Mouse (Mus musculus): ENCODE results near the gene Cys1. TPM values are rescaled to one million over a fixed set of nuclear protein-coding genes. Genes with fewer than 3 reads are reported as not detected.
A peak's percentile ranks its signal among the peaks of the same experiment; 100 is the strongest.

Gene Cys1
- polyA plus RNA-seq, 1 experiment from 2014 or later, result 3.8 TPM

- 0 out of 2 replicates have a peak, but pooled peaks cover 2% of the 10 kb centered on the region for H3K27me3 ChIP-seq
- 0 out of 2 replicates have a peak, but pooled peaks have one; percentile 52 for ATAC-seq (ENCODE audit: insufficient number of reproducible peaks, insufficient read depth, low FRiP score, low TSS enrichment, low read depth)
- WGBS, result 41% methylated on average over 16 of the region's 16 CpGs
- H3K36me3 ChIP-seq, result no peaks in the 10 kb centered on the region
- no peak overlapping the region for H3K27ac ChIP-seq
- no peaks in the 10 kb centered on the region for H3K9me3 ChIP-seq
- H3K4me3 ChIP-seq, result no peak overlapping the region
- H3K4me2 ChIP-seq, result 0 out of 2 replicates have a peak overlapping the region, but pooled peaks have one; percentile 22
- H3K4me1 ChIP-seq, result no peaks in the 10 kb centered on the region
- H3K9ac ChIP-seq, result no peak overlapping the region
Measured at GRCm38 (mm10) chr12:24696500-24697483, 15.2 kb upstream of the Cys1 start.

- no peak for ATAC-seq (ENCODE audit: insufficient number of reproducible peaks, insufficient read depth, low FRiP score, low TSS enrichment, low read depth)
- Histone ChIP-seq H3K27ac (no peak overlapping the region), H3K36me3 (no peaks in the 10 kb centered on the region), H3K27me3 (no peaks in the 10 kb centered on the region), H3K4me2 (no peak overlapping the region), H3K4me3 (no peak overlapping the region), H3K9ac (no peak overlapping the region), H3K4me1 (no peaks in the 10 kb centered on the region), H3K9me3 (no peaks in the 10 kb centered on the region)
- 83% methylated on average over 3 of the region's 3 CpGs for WGBS
Measured at GRCm38 (mm10) chr12:24690351-24690750, 8.7 kb upstream of the Cys1 start.

GRCm38 (mm10) chr12:24686696-24687346 lies 5.2 kb upstream of the Cys1 start:
- H3K36me3 ChIP-seq, result no peaks in the 10 kb centered on the region
- H3K4me2 ChIP-seq, result no peak overlapping the region
- 79% methylated on average over 11 of the region's 11 CpGs for WGBS
- no peak overlapping the region for H3K4me3 ChIP-seq
- peaks cover 12% of the 10 kb centered on the region for H3K4me1 ChIP-seq
- no peak for ATAC-seq (ENCODE audit: insufficient number of reproducible peaks, insufficient read depth, low FRiP score, low TSS enrichment, low read depth)
- no peak overlapping the region for H3K27ac ChIP-seq
- no peaks in the 10 kb centered on the region for H3K9me3 ChIP-seq
- H3K9ac ChIP-seq, result no peak overlapping the region
- peaks cover 18% of the 10 kb centered on the region for H3K27me3 ChIP-seq

- H3K4me3 ChIP-seq, result no peak overlapping the region
- H3K4me2 ChIP-seq, result no peak overlapping the region
- WGBS, result 81% methylated on average over 6 of the region's 6 CpGs
- H3K36me3 ChIP-seq, result no peaks in the 10 kb centered on the region
- peaks cover 19% of the 10 kb centered on the region for H3K4me1 ChIP-seq
- ATAC-seq (ENCODE audit: insufficient number of reproducible peaks, insufficient read depth, low FRiP score, low TSS enrichment, low read depth), result no peak
- H3K27ac ChIP-seq, result no peak overlapping the region
- no peaks in the 10 kb centered on the region for H3K9me3 ChIP-seq
- H3K27me3 ChIP-seq, result peaks cover 25% of the 10 kb centered on the region
- H3K9ac ChIP-seq, result no peak overlapping the region
Measured at GRCm38 (mm10) chr12:24686038-24686695, 4.6 kb upstream of the Cys1 start.

- Histone ChIP-seq H3K9ac (no peak overlapping the region), H3K4me2 (no peak overlapping the region), H3K27me3 (peaks cover 48% of the 10 kb centered on the region), H3K4me1 (peaks cover 31% of the 10 kb centered on the region), H3K36me3 (no peaks in the 10 kb centered on the region), H3K4me3 (no peak overlapping the region), H3K27ac (no peak overlapping the region), H3K9me3 (no peaks in the 10 kb centered on the region)
- WGBS, result 68% methylated on average over 7 of the region's 7 CpGs
- ATAC-seq (ENCODE audit: insufficient number of reproducible peaks, insufficient read depth, low FRiP score, low TSS enrichment, low read depth), result no peak
Measured at GRCm38 (mm10) chr12:24683461-24683860, 1.8 kb upstream of the Cys1 start.

- Histone ChIP-seq H3K27me3 (peaks cover 48% of the 10 kb centered on the region), H3K4me2 (peak overlapping the region; percentile 95; the same call in 1 of the 2 replicates), H3K27ac (peak overlapping the region; percentile 71), H3K9ac (no peak overlapping the region), H3K9me3 (no peaks in the 10 kb centered on the region), H3K4me1 (peaks cover 31% of the 10 kb centered on the region), H3K36me3 (no peaks in the 10 kb centered on the region), H3K4me3 (no peak overlapping the region)
- ATAC-seq (ENCODE audit: insufficient number of reproducible peaks, insufficient read depth, low FRiP score, low TSS enrichment, low read depth), result no peak
- 35% methylated on average over 8 of the region's 8 CpGs for WGBS
Measured at GRCm38 (mm10) chr12:24682563-24682962, 950 bp upstream of the Cys1 start.

- peak overlapping the region; percentile 70 for H3K4me3 ChIP-seq
- peak overlapping the region; percentile 95 for H3K4me2 ChIP-seq
- H3K36me3 ChIP-seq, result no peaks in the 10 kb centered on the region
- H3K4me1 ChIP-seq, result peaks cover 34% of the 10 kb centered on the region
- 2% methylated on average over 41 of the region's 61 CpGs for WGBS
- no peak overlapping the region; the same call in 1 of the 2 replicates for H3K27ac ChIP-seq
- H3K9me3 ChIP-seq, result no peaks in the 10 kb centered on the region
- H3K27me3 ChIP-seq, result peaks cover 48% of the 10 kb centered on the region
- ATAC-seq (ENCODE audit: insufficient number of reproducible peaks, insufficient read depth, low FRiP score, low TSS enrichment, low read depth), result peak; percentile 66
- peak overlapping the region; percentile 80 for H3K9ac ChIP-seq
Measured at GRCm38 (mm10) chr12:24680492-24681285, 924 bp downstream of the Cys1 start.

GRCm38 (mm10) chr12:24680096-24680491 lies 1.5 kb downstream of the Cys1 start:
- ATAC-seq (ENCODE audit: insufficient number of reproducible peaks, insufficient read depth, low FRiP score, low TSS enrichment, low read depth), result no peak
- Histone ChIP-seq H3K4me2 (peak overlapping the region; percentile 95), H3K36me3 (no peaks in the 10 kb centered on the region), H3K4me1 (peaks cover 34% of the 10 kb centered on the region), H3K9ac (peak overlapping the region; percentile 80), H3K27me3 (peaks cover 48% of the 10 kb centered on the region), H3K4me3 (peak overlapping the region; percentile 70), H3K27ac (no peak overlapping the region), H3K9me3 (no peaks in the 10 kb centered on the region)
- 11% methylated on average over 9 of the region's 9 CpGs for WGBS

GRCm38 (mm10) chr12:24662131-24662530 lies 19.5 kb downstream of the Cys1 start:
- Histone ChIP-seq H3K9me3 (no peaks in the 10 kb centered on the region), H3K4me3 (no peak overlapping the region), H3K27me3 (no peaks in the 10 kb centered on the region), H3K9ac (no peak overlapping the region), H3K27ac (no peak overlapping the region), H3K4me2 (no peak overlapping the region), H3K36me3 (peaks cover 52% of the 10 kb centered on the region), H3K4me1 (peaks cover 9% of the 10 kb centered on the region; the same call in 1 of the 2 replicates)
- WGBS, result 85% methylated on average over 5 of the region's 5 CpGs
- no peak for ATAC-seq (ENCODE audit: insufficient number of reproducible peaks, insufficient read depth, low FRiP score, low TSS enrichment, low read depth)

GRCm38 (mm10) chr12:24661100-24661499 lies 20.5 kb downstream of the Cys1 start:
- Histone ChIP-seq H3K36me3 (peaks cover 56% of the 10 kb centered on the region), H3K4me2 (no peak overlapping the region), H3K9ac (no peak overlapping the region), H3K4me1 (peaks cover 18% of the 10 kb centered on the region), H3K27me3 (no peaks in the 10 kb centered on the region), H3K4me3 (no peak overlapping the region), H3K27ac (no peak overlapping the region), H3K9me3 (no peaks in the 10 kb centered on the region)
- ATAC-seq (ENCODE audit: insufficient number of reproducible peaks, insufficient read depth, low FRiP score, low TSS enrichment, low read depth), result no peak
- 76% methylated on average over 4 of the region's 4 CpGs for WGBS

- Histone ChIP-seq H3K9ac (no peak overlapping the region), H3K36me3 (peaks cover 64% of the 10 kb centered on the region)
- WGBS, result 90% methylated on average over 9 of the region's 9 CpGs
Measured at GRCm38 (mm10) chr12:24659923-24660322, 21.7 kb downstream of the Cys1 start.

More at GRCm38 (mm10) chr12:24659923-24660322, 21.7 kb downstream of the Cys1 start:
- H3K27ac ChIP-seq, result no peak overlapping the region
- H3K4me3 ChIP-seq, result no peak overlapping the region
- ATAC-seq (ENCODE audit: insufficient number of reproducible peaks, insufficient read depth, low FRiP score, low TSS enrichment, low read depth), result no peak
- no peaks in the 10 kb centered on the region for H3K9me3 ChIP-seq
- no peak overlapping the region for H3K4me2 ChIP-seq
- peaks cover 20% of the 10 kb centered on the region for H3K4me1 ChIP-seq
- H3K27me3 ChIP-seq, result no peaks in the 10 kb centered on the region

All from embryonic facial prominence, embryonic 13.5 days (tissue).